Mouse (Mus musculus) liver, embryonic 16.5 days (tissue): ENCODE results near the gene Zic5. TPM values are rescaled to one million over a fixed set of nuclear protein-coding genes. Genes with fewer than 3 reads are reported as not detected.
"Not testable (repeated sequence)": the region's sequence is repeated elsewhere in the genome, so short reads cannot be mapped to it uniquely, and the experiment has no call there.

ENCODE experiments used
- ATAC-seq: fragments of 200-750 bp; cut with Nextera tagmentation; 2 replicates; pipeline ENCODE4 v1.8.0; 2017; ENCODE audit warnings: low read depth, mild to moderate bottlenecking, moderate number of reproducible peaks, moderate library complexity
- H3K27ac ChIP-seq: fragments of 300-500 bp; sonication (generic); 2 replicates; pipeline ENCODE4 v1.5.1; 2014; ENCODE audit warnings: mild to moderate bottlenecking, low read length
- H3K27me3 ChIP-seq: fragments of 300-500 bp; sonication (generic); 2 replicates; pipeline ENCODE4 v1.6.1; 2014; ENCODE audit warnings: low read depth, low read length, mixed read lengths; ENCODE audit not compliant: control insufficient read depth, insufficient read depth
- H3K36me3 ChIP-seq: fragments of 300-500 bp; sonication (generic); 2 replicates; pipeline ENCODE4 v1.6.1; 2014; ENCODE audit warnings: mild to moderate bottlenecking; ENCODE audit not compliant: control insufficient read depth, insufficient read depth
- H3K4me1 ChIP-seq: fragments of 300-500 bp; sonication (generic); 2 replicates; pipeline ENCODE4 v1.6.1; 2014; ENCODE audit warnings: low read depth, low read length, mixed read lengths; ENCODE audit not compliant: control insufficient read depth
- H3K4me2 ChIP-seq: fragments of 300-500 bp; sonication (generic); 2 replicates; pipeline ENCODE4 v1.6.1; 2014; ENCODE audit warnings: low read depth, low read length, mixed read lengths
- H3K4me3 ChIP-seq: fragments of 300-500 bp; sonication (generic); 2 replicates; pipeline ENCODE4 v1.5.1; 2014; ENCODE audit warnings: low read depth, mild to moderate bottlenecking, low read length
- H3K9ac ChIP-seq: fragments of 300-500 bp; sonication (generic); 2 replicates; pipeline ENCODE4 v1.6.1; 2014; ENCODE audit warnings: low read depth, low read length
- H3K9me3 ChIP-seq: fragments of 300-500 bp; sonication (generic); replicated peaks from 2 replicates; pipeline ENCODE4 v1.6.1; 2016; ENCODE audit warnings: low read length; ENCODE audit not compliant: control insufficient read depth
- WGBS: fragments of 180-500 bp; shearing (Covaris S2); extraction: QIAGEN DNeasy Blood & Tissue Kit; methylation state at CpG from one replicate; pipeline ENCODE4 v1.1.7; 2014; ENCODE audit not compliant: insufficient replicate concordance; 5-methylcytosine and 5-hydroxymethylcytosine counted together
- polyA plus RNA-seq: library from polyadenylated mRNA; unstranded; fragments of >200 nt; fragmentation: Nextera tagmentation; extraction: Ambion mirVana; gene quantifications from 2 replicates; pipeline ENCODE4 v1.2.1, GENCODE M21; 2015

Zic5 gene
- polyA plus RNA-seq, 1 experiment from 2014 or later = not detected

DNA sequence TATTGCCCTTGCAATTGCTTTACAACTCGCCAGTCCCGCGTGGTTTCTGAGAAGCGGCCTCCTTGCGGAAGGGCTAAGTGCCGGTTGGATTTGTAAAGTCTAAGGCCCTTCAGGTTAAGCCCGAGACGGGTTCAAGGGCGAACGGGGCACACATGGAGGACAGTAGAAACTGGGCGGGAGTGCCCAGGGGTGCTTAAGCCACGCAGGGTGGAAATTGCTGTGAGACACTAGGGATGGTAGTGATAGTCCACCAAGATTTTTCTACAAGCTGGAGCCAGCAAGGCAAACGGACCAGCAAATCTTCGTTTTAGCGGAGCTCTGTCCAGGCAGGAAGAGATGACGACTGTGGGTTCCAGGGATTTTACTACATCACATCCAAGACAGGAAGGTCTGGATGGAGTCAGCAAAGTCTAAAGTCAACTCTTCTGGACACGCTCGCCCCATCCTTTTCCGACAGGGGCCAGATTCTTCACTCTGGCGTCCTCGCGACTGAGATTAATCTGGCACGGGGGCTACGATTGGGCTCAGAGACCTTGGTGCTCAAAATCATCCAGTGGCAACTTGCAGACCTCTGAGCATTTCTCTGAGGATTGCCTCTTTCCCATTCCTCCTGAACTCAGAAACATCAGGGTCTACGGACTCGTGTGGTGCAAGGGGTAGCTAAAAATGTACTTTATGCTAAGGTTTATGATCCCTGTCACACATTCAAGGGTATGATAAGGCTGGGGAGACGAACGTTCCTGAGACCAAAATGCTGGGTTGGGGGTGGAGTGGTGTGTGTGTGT, 3.7 kb upstream of the Zic5 start:
- no peaks in the 10 kb centered on the region for H3K36me3 ChIP-seq
- ATAC-seq = no peak
- 1% methylated on average over 28 of the region's 28 CpGs for WGBS

DNA sequence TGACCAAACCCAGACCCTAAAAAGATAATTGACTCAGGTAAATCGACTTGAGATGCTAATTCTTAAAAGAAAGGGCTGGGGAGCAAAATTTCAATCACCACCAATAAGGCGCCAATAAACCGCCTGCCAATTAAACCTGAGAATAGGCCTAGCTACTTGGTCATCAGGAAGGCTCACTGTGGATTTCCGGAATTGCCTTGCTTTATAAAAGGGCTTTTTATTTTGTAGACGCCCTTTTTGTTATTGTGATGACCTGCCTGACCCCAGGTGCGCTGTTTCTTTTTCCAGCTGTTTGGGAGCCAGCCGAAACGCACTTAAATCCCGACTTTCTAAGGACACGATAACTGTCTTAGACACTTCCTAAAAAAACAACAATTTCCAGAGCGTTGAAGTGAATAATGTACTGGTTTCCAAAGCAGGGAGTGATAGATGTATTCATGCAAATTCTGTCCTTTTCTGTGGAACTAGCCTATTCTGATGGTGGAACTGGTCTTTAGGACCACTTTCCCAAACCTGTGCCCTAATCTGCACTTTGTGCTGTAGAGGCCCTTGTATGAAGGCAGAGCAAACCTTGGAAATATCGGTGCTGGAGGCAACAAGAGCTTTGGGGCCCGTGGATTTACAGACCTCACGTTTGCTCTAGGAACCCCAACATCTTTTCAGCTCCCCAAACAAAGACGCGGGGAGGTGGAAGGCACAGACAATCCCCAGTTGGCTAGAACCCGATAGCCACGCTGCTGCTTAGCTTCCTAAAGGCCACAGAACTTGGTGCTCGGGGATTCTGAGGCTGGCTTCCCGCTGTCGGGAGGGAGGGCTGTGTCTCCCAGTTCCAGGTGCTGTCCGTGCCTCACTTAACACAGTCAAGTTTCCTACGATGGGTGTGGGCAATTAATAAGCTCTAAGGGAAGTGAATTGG, 2.7 kb upstream of the Zic5 start:
- no peak overlapping the region for H3K27ac ChIP-seq
- ATAC-seq = no peak
- peaks cover 10% of the 10 kb centered on the region for H3K4me1 ChIP-seq
- no peak overlapping the region for H3K4me3 ChIP-seq
- 4% methylated on average over 23 of the region's 23 CpGs for WGBS
- H3K27me3 ChIP-seq = peaks cover 97% of the 10 kb centered on the region
- H3K36me3 ChIP-seq = no peaks in the 10 kb centered on the region
- no peak overlapping the region for H3K9ac ChIP-seq
- H3K4me2 ChIP-seq = no peak overlapping the region
- H3K9me3 ChIP-seq = no peaks in the 10 kb centered on the region

More for the DNA sequence above, 3.7 kb upstream of the Zic5 start:
- Histone ChIP-seq H3K4me3 (no peak overlapping the region), H3K4me2 (no peak overlapping the region), H3K9ac (no peak overlapping the region), H3K27me3 (peaks cover 97% of the 10 kb centered on the region), H3K9me3 (no peaks in the 10 kb centered on the region), H3K4me1 (peaks cover 4% of the 10 kb centered on the region), H3K27ac (no peak overlapping the region)

GRCm38 (mm10) chr14:122466756-122467362, 1.4 kb upstream of the Zic5 start:
- Histone ChIP-seq H3K27me3 (peaks cover 97% of the 10 kb centered on the region), H3K36me3 (no peaks in the 10 kb centered on the region), H3K27ac (no peak overlapping the region), H3K9ac (no peak overlapping the region), H3K9me3 (no peaks in the 10 kb centered on the region), H3K4me1 (peaks cover 10% of the 10 kb centered on the region), H3K4me3 (no peak overlapping the region), H3K4me2 (no peak overlapping the region)
- 42% methylated on average over 7 of the region's 7 CpGs for WGBS
- ATAC-seq = no peak

DNA sequence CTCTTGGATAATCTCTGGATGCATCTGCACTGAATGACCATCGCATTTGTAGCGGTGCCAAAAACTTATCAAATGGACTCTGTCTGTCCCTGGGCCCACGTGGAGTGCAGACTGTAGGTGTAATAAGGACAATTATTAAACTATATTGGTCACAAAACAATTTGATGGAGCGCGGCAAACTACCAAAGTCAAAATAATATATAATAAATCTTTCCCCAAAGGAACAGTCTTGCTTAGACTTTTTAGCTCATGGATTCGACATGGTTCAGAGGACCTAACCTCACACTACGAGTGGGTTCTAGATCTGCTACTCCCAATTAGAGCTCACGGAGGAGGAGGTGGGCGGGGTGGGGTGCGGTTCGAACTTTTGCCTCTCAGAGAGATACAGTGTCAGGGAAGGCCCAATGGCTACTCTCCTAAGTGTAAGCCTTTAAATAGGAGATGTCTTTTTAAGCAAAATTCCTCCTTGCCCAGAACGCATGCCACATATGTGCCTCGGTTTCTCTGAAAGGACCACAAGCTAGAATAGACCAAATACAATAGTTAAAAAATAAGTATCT, 534 bp upstream of the Zic5 start:
- ATAC-seq = no peak
- peaks cover 10% of the 10 kb centered on the region for H3K4me1 ChIP-seq
- peaks cover 95% of the 10 kb centered on the region for H3K27me3 ChIP-seq
- H3K4me2 ChIP-seq = no peak overlapping the region
- H3K9me3 ChIP-seq = no peaks in the 10 kb centered on the region
- H3K36me3 ChIP-seq = no peaks in the 10 kb centered on the region
- no peak overlapping the region for H3K27ac ChIP-seq
- no peak overlapping the region for H3K4me3 ChIP-seq
- WGBS = 17% methylated on average over 13 of the region's 13 CpGs
- H3K9ac ChIP-seq = no peak overlapping the region

DNA sequence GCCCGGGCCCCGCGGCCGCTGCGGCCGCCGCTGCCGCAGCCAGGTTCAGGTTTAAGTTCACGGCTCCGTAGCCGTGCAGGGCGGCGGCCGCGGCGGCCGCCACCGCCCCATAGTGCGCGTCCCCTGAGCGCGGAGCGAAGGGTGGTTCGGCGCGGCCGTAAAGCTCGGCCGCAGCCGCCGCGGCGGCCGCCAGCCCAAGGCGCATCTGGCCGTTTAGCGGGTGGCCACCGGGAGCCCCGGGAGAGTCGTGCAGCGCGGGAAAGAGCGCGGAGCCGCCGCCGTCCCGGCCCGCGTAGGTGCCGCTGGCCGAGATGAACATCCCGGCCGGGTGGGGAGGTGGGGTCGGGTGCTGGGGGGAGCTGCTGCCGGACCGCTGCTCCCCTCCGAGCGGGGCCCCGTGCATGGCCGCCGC, 1.1 kb downstream of the Zic5 start:
- Histone ChIP-seq H3K9ac (no peak overlapping the region), H3K36me3 (no peaks in the 10 kb centered on the region), H3K4me2 (peak overlapping the region; percentile 65), H3K27me3 (peaks cover 87% of the 10 kb centered on the region), H3K9me3 (no peaks in the 10 kb centered on the region), H3K4me1 (peaks cover 10% of the 10 kb centered on the region), H3K4me3 (peak overlapping the region; percentile 56), H3K27ac (no peak overlapping the region)
- no peak for ATAC-seq
- 0% methylated on average over 57 of the region's 62 CpGs for WGBS

GRCm38 (mm10) chr14:122463734-122464341, 1.6 kb downstream of the Zic5 start:
- Histone ChIP-seq H3K4me2 (peak overlapping the region; percentile 65), H3K4me1 (peaks cover 10% of the 10 kb centered on the region), H3K4me3 (peak overlapping the region; percentile 56), H3K27me3 (peaks cover 82% of the 10 kb centered on the region)
- not testable (repeated sequence) for H3K36me3 ChIP-seq, H3K9ac ChIP-seq, H3K9me3 ChIP-seq, H3K27ac ChIP-seq
- peak; percentile 65; the same call in 1 of the 2 replicates for ATAC-seq
- WGBS = under 1% methylated on average over 47 of the region's 58 CpGs

DNA sequence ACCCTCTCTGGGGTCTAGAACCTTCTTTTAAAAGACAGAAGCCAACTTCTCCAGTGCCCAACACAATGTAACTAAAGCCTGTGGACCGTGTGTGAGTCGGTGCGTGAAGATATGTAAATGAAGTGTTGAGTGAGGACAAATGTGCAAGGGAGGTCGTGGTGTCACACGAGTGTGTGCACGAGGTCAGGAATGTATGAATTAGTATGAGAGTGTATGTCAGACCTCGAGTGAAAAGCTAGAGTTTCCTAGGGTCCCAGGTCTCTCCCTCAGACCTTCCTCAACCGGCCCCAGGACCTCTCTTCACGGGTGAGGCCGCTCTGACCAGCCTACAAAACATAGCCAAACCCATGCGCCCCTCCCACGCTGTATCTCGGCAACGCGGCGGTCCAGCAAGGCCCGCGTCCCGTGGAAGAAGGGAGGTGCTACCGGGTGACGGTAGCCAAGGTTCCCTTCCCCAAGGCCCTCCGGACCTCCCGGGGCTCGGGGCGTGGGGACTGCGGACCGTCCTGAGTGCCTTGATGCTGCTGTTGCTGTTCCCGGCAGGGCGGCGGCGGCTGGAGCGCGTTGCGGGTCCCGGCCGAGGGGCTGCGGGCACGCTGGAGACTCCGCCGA, 2.3 kb downstream of the Zic5 start:
- Histone ChIP-seq H3K27me3 (peaks cover 75% of the 10 kb centered on the region), H3K9me3 (no peaks in the 10 kb centered on the region), H3K9ac (no peak overlapping the region), H3K27ac (no peak overlapping the region), H3K4me1 (peaks cover 10% of the 10 kb centered on the region), H3K4me2 (peak overlapping the region; percentile 65), H3K36me3 (no peaks in the 10 kb centered on the region), H3K4me3 (peak overlapping the region; percentile 56)
- 2% methylated on average over 40 of the region's 40 CpGs for WGBS
- no peak for ATAC-seq

DNA sequence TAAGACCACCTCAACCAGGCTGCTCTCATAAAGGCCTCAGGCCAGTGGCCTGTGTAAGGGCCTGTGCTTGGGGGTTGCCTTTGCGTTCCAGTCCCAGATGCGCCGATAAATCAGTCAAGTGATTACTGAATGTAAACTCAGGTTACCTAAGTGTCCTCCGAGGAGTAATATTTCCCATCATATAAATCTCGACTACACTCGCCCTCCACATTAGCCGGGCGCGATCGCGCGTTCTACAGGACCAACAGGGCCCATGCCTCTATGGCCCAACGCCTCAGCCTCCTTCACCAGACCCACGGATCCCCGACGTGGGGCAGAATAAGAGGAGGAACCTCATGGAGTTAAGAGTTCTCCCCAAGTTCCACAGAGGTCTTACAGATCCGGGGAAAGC, 2.8 kb downstream of the Zic5 start:
- H3K36me3 ChIP-seq = no peaks in the 10 kb centered on the region
- no peak overlapping the region for H3K9ac ChIP-seq
- H3K9me3 ChIP-seq = no peaks in the 10 kb centered on the region
- 19% methylated on average over 17 of the region's 17 CpGs for WGBS
- no peak overlapping the region for H3K27ac ChIP-seq
- ATAC-seq = no peak
- peaks cover 10% of the 10 kb centered on the region for H3K4me1 ChIP-seq
- H3K4me3 ChIP-seq = no peak overlapping the region
- H3K4me2 ChIP-seq = no peak overlapping the region
- H3K27me3 ChIP-seq = peaks cover 71% of the 10 kb centered on the region
